Mouse (Mus musculus): ENCODE measurements around the gene Gm9964. TPM values are rescaled to one million over a fixed set of nuclear protein-coding genes. Genes with fewer than 3 reads are reported as not detected.

Gene Gm9964
- polyA plus RNA-seq, 1 experiment from 2014 or later = not detected

- peak overlapping the region; percentile 92 for H3K4me3 ChIP-seq (ENCODE audit: inconsistent target)
- under 1% methylated on average over 44 of the region's 49 CpGs for WGBS (ENCODE audit: missing documents)
- H3K79me2 ChIP-seq (ENCODE audit: inconsistent target) = peaks cover 57% of the 10 kb centered on the region
- peaks cover 23% of the 10 kb centered on the region; the same call in 1 of the 2 replicates for H3K36me3 ChIP-seq (ENCODE audit: inconsistent target)
- peak overlapping the region; percentile 91 for H3K27ac ChIP-seq
These were observed 42.9 kb downstream of the Gm9964 start for GRCm38 (mm10) chr11:79253542-79254390.

GRCm38 (mm10) chr11:79252881-79253541, 43.7 kb downstream of the Gm9964 start:
- 2% methylated on average over 6 of the region's 6 CpGs for WGBS (ENCODE audit: missing documents)
- Histone ChIP-seq H3K36me3 (ENCODE audit: inconsistent target) (peaks cover 31% of the 10 kb centered on the region; the same call in 1 of the 2 replicates), H3K4me3 (ENCODE audit: inconsistent target) (peak overlapping the region; percentile 92), H3K79me2 (ENCODE audit: inconsistent target) (peaks cover 65% of the 10 kb centered on the region), H3K27ac (peak overlapping the region; percentile 91)

Other genes starting within 250 kb of the Gm9964 start
- gene Ksr1, start 150.5 kb downstream of the Gm9964 start, polyA plus RNA-seq (2018) = 1.6 to 3.1 TPM (median 2.6 TPM) in 3 replicates
- gene Wsb1, start 42.2 kb downstream of the Gm9964 start, polyA plus RNA-seq (2018) = 75.5 to 113 TPM (median 94.4 TPM) in 3 replicates
- 11.9 to 15.5 TPM (median 12.5 TPM) in 3 replicates for gene Nf1, start 42.8 kb upstream of the Gm9964 start, polyA plus RNA-seq (2018)
- gene Omg, start 207.2 kb upstream of the Gm9964 start, polyA plus RNA-seq (2018) = 0.11 to 0.34 TPM in 2 of 3 replicates, not detected in the other
- 141 to 593 TPM (median 289 TPM) in 3 replicates for gene Evi2b, start 226.9 kb upstream of the Gm9964 start, polyA plus RNA-seq (2018)
- 12.0 to 26.9 TPM (median 22.2 TPM) in 3 replicates for gene Evi2, start 233.7 kb upstream of the Gm9964 start, polyA plus RNA-seq (2018)
- gene Evi2a, start 233.7 kb upstream of the Gm9964 start, polyA plus RNA-seq (2018) = 439 to 590 TPM (median 443 TPM) in 3 replicates